Mouse (Mus musculus) liver, embryonic 14.5 days (tissue): Measurements from ENCODE around the gene Maml3. TPM values are rescaled to one million over a fixed set of nuclear protein-coding genes. Genes with fewer than 3 reads are reported as not detected.

Experiments
- ATAC-seq: fragments of 200-750 bp; cut with Nextera tagmentation; 2 replicates; pipeline ENCODE4 v1.8.0; 2017; ENCODE audit warnings: moderate number of reproducible peaks, mild to moderate bottlenecking, moderate library complexity; ENCODE audit not compliant: insufficient read depth
- DNase-seq, 3 experiments: peaks; one replicate each; pipeline ENCODE4 v3.0.0-alpha.2; 2012 to 2013; ENCODE audit warnings: low read depth in 3 of 3, low spot score in 3 of 3
- H3K27ac ChIP-seq: fragments of 300-500 bp; sonication (generic); 2 replicates; pipeline ENCODE4 v1.5.1; 2014; ENCODE audit warnings: moderate library complexity, mild to moderate bottlenecking, control low read depth, inconsistent platforms
- H3K27me3 ChIP-seq: fragments of 300-500 bp; sonication (generic); 2 replicates; pipeline ENCODE4 v1.6.1; 2014; ENCODE audit warnings: mild to moderate bottlenecking, low read length, moderate library complexity; ENCODE audit not compliant: control insufficient read depth, insufficient read depth
- H3K36me3 ChIP-seq: fragments of 300-500 bp; sonication (generic); replicated peaks from 2 replicates; pipeline ENCODE4 v1.6.1; 2014; ENCODE audit warnings: low read depth; ENCODE audit not compliant: control insufficient read depth, insufficient read depth
- H3K4me1 ChIP-seq, 2 experiments: fragments of 200-500 bp in 1 of 2; fragments of 300-500 bp in 1 of 2; sonication (generic) in 1 of 2; replicated peaks; 2 replicates each; pipeline ENCODE4 v1.6.1; 2012 to 2014; ENCODE audit warnings: antibody characterized with exemption in 1 of 2, inconsistent platforms in 1 of 2, low read length in 1 of 2; ENCODE audit not compliant: control insufficient read depth in 2 of 2, insufficient read depth in 2 of 2
- H3K4me2 ChIP-seq: fragments of 300-500 bp; sonication (generic); 2 replicates; pipeline ENCODE4 v1.6.1; 2014; ENCODE audit warnings: low read depth, mild to moderate bottlenecking, control low read depth, moderate library complexity
- H3K4me3 ChIP-seq, 2 experiments: fragments of 200-500 bp in 1 of 2; fragments of 300-500 bp in 1 of 2; sonication (generic) in 1 of 2; 2 replicates each; pipeline ENCODE4 v1.5.1; 2012 to 2014; ENCODE audit warnings: low read depth in 2 of 2, low read length in 2 of 2, mild to moderate bottlenecking in 2 of 2, control low read depth in 1 of 2, inconsistent platforms in 1 of 2, moderate library complexity in 1 of 2; ENCODE audit not compliant: insufficient read depth in 1 of 2
- H3K9ac ChIP-seq: fragments of 300-500 bp; sonication (generic); replicated peaks from 2 replicates; pipeline ENCODE4 v1.6.1; 2014; ENCODE audit warnings: mild to moderate bottlenecking, control low read depth, moderate library complexity
- H3K9me3 ChIP-seq: fragments of 300-500 bp; sonication (generic); 2 replicates; pipeline ENCODE4 v1.6.1; 2016; ENCODE audit warnings: low read length, mixed read lengths; ENCODE audit not compliant: control insufficient read depth
- CTCF ChIP-seq: IDR thresholded peaks from 2 replicates; pipeline ENCODE4 v1.5.1; 2016; ENCODE audit warnings: antibody characterized with exemption, low read depth, control low read depth
- EP300 ChIP-seq: IDR thresholded peaks from 2 replicates; pipeline ENCODE4 v1.6.1; 2016; ENCODE audit warnings: antibody characterized with exemption, low read depth
- WGBS: fragments of 180-500 bp; shearing (Covaris S2); extraction: QIAGEN DNeasy Blood & Tissue Kit; methylation state at CpG from one replicate; pipeline ENCODE4 v1.1.7; 2014; ENCODE audit not compliant: insufficient replicate concordance; 5-methylcytosine and 5-hydroxymethylcytosine counted together
- polyA plus RNA-seq, 2 experiments: library from polyadenylated mRNA; depleted of rRNA in 1 of 2; stranded (reverse) in 1 of 2; unstranded in 1 of 2; fragments of >200 nt; fragmentation: Nextera tagmentation in 1 of 2; extraction: Ambion mirVana in 1 of 2; gene quantifications; 2 replicates each; pipeline versions ENCODE4 v1.2.1 to v1.2.3; 2012 to 2014

Maml3 gene
- 0.71 and 0.73 TPM in 2 replicates for polyA plus RNA-seq (2012; rRNA removed)
- 0.57 and 0.73 TPM in 2 replicates for polyA plus RNA-seq (2014; fragmentation: Nextera tagmentation; extraction: Ambion mirVana)

DNA sequence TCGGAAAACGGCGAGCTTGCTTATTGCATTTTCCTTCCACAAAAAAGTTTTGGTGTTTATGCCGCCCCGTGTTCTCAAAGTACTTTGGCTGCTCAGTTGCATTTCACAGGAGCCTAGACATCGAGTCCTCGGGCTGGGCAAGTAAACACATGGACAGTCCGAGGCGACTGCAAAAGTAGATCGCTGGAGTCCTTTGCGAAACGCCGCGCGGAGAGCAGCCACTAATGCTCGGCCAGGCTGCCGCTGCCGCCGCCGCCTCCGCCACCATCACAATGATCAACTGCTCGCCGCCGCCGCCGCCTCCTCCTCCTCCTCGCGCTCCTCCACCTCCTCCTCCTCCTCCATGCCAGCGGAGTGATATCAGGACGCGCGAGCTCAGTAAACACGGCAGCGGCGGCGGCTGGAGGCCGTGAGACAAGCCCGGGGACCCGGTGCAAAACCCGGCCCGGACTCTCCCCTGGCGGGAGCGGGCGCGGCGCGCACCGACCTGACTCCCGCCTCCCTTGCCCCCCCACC, at the start of gene Maml3:
TSS of gene Maml3 (minus strand) at position 441 of the 516 bp plus-strand sequence.
- TF ChIP-seq CTCF (no peak), EP300 (peak; percentile 29; the same call in 1 of the 2 replicates)
- peak within 1 kb of the TSS; percentile 51 to 74 for H3K4me3 ChIP-seq
- H3K4me1 ChIP-seq = peaks cover 0 to 13% of the 10 kb centered on the region in 2 experiments; a peak in 1 of 4 replicates
- H3K4me2 ChIP-seq = peak within 1 kb of the TSS; percentile 86
- H3K36me3 ChIP-seq = no peaks in the 10 kb centered on the region
- peak; percentile 74 to 79 (median 77) for DNase-seq
- WGBS = 0% methylated on average over 48 of the region's 49 CpGs
- no peaks in the 10 kb centered on the region for H3K9me3 ChIP-seq
- no peak within 1 kb of the TSS; the same call in 1 of the 2 replicates for H3K27ac ChIP-seq
- H3K27me3 ChIP-seq = no peaks in the 10 kb centered on the region
- peak within 1 kb of the TSS; percentile 69 for H3K9ac ChIP-seq
- ATAC-seq = peak; percentile 57

DNA sequence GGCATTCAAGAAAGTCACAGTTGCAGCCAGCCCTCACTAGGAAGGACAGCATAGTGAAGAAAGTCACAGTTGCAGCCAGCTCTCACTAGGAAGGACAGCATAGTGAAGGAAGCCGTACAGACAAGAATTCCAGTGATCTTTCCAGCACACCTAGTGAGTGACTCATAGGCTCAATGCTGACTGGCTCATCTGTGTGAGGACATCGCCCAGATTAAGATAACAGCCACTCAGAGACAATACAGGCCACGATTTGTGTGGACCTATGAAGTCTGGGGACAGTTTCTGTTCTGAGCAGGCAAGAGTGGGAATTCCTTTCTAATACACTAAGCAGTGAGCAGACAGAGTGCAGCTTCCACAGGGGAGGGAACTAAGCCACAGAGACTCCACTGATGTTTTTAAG, 46.3 kb upstream of the Maml3 start:
- Histone ChIP-seq H3K27me3 (no peaks in the 10 kb centered on the region), H3K27ac (no peak overlapping the region), H3K4me3 (no peak overlapping the region), H3K36me3 (no peaks in the 10 kb centered on the region), H3K4me1 (no peaks in the 10 kb centered on the region), H3K9ac (no peak overlapping the region), H3K4me2 (no peak overlapping the region), H3K9me3 (no peaks in the 10 kb centered on the region)
- no peak for DNase-seq
- ATAC-seq = no peak
- WGBS = 43% methylated on average over 3 of the region's 3 CpGs
- no peak for TF ChIP-seq EP300
- no peak for TF ChIP-seq CTCF

DNA sequence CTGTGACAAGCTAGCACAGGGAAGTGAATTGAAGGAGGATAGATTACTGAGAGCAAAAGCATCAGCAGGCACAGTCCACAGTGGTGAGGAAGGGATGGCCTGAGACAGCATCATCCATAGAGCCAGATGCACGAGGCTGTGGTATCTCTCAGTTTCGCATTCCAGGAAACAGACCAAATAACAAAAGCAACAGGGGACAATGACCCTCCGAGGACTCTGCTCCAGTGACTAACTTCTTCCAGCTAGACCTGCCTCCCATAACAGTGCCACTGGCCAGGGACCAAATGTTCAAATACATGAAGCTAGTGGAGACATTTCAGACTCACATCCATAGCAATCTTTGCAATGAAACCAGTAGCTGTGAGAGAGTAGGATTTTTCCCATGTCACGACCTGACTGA, 43.4 kb upstream of the Maml3 start:
- Histone ChIP-seq H3K4me2 (no peak overlapping the region), H3K9me3 (no peaks in the 10 kb centered on the region), H3K36me3 (no peaks in the 10 kb centered on the region), H3K4me1 (no peaks in the 10 kb centered on the region), H3K27me3 (no peaks in the 10 kb centered on the region), H3K9ac (no peak overlapping the region), H3K4me3 (no peak overlapping the region), H3K27ac (no peak overlapping the region)
- TF ChIP-seq CTCF (no peak), EP300 (no peak)
- 42% methylated on average over 4 of the region's 4 CpGs for WGBS
- DNase-seq (no peak), ATAC-seq (no peak)

DNA sequence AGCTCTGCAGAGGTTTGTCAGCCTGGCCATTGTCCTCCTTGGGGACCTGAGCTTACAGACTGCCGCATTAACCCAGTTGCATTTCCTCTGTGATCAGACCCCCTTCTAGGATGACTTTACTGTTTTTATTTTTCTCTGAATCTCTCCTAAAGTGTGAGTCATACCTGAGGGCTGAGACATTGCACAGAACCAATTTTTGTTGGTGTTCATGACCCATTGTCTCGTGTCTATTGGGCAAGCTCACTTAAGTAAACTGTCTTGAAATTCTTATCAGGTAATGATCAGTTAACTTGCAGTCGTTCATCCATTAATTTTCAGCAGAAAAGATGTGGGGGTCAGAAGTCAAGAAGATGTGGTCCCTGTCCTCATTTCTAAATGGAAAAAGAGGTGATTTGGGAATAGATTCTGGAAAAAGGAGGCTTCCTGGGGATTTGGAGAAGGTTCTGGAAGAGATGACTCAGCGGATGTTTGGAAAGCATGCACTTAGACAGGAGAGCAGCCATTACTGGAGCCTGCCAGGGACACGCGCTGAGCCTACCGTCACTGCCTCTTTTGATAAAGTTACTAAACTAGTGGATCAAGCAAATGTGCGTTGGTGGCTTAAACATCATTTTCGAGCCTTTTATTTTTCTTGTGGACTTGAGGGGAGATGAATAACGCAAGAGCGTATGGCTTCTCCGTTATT, 40.0 kb upstream of the Maml3 start:
- H3K27me3 ChIP-seq = no peaks in the 10 kb centered on the region
- DNase-seq (no peak), ATAC-seq (no peak)
- TF ChIP-seq CTCF (no peak), EP300 (no peak)
- no peak overlapping the region for H3K4me3 ChIP-seq
- no peak overlapping the region for H3K9ac ChIP-seq
- WGBS = 71% methylated on average over 12 of the region's 12 CpGs
- H3K9me3 ChIP-seq = no peaks in the 10 kb centered on the region
- no peak overlapping the region for H3K27ac ChIP-seq
- H3K4me2 ChIP-seq = no peak overlapping the region
- H3K36me3 ChIP-seq = no peaks in the 10 kb centered on the region
- H3K4me1 ChIP-seq = no peaks in the 10 kb centered on the region

DNA sequence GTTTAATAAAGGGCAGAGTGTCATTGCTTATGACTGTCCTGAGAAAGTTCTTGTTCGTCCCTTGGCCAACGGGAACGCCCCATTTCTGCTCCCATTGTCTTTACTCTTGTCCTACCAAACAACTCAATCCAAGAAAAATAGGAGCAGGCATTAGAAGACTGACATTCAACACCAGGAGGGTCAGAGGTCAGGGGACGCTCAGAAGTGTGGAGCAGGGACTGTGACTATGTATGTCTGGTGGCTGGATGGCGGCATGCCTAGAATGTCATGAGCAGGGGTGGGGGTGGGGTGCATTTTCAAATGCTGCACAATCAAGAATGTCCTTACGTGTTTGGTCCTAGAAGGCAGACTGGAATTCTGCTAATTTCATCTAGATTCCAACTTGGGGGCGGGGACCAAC, 38.1 kb upstream of the Maml3 start:
- no peak for TF ChIP-seq EP300
- no peak for TF ChIP-seq CTCF
- Histone ChIP-seq H3K4me2 (no peak overlapping the region), H3K36me3 (no peaks in the 10 kb centered on the region), H3K9me3 (no peaks in the 10 kb centered on the region), H3K27ac (no peak overlapping the region), H3K4me3 (no peak overlapping the region), H3K9ac (no peak overlapping the region), H3K27me3 (no peaks in the 10 kb centered on the region), H3K4me1 (no peaks in the 10 kb centered on the region)
- DNase-seq = no peak
- WGBS = 69% methylated on average over 7 of the region's 7 CpGs
- ATAC-seq = no peak
